Mouse (Mus musculus): ENCODE results near the gene Hist2h2ab. TPM values are rescaled to one million over a fixed set of nuclear protein-coding genes. Genes with fewer than 3 reads are reported as not detected.
A peak's percentile ranks its signal among the peaks of the same experiment; 100 is the strongest.
"Not testable (repeated sequence)": the region's sequence is repeated elsewhere in the genome, so short reads cannot be mapped to it uniquely, and the experiment has no call there.

Gene Hist2h2ab
- 1.2 and 2.7 TPM in 2 replicates for polyA plus RNA-seq (2012; rRNA removed)

DNA sequence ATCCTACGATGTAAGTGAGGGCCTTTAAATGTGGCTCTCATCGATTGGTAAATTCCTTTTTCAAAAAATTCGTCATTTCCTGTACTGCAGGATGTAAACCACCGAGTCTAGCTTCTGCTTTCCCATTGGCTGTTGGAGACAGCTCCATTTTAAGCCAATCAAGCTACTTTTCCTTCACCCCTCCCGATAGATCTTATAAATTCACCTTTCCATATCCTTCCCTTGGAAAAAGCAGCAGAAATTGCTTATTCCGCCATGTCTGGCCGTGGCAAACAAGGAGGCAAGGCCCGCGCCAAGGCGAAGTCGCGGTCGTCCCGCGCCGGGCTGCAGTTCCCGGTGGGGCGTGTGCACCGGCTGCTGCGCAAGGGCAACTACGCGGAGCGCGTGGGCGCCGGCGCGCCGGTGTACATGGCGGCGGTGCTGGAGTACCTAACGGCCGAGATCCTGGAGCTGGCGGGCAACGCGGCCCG is at the start of gene Hist2h2ab, which contains the start of gene Bola1:
Hist2h2ab (plus strand) TSS at position 205 of the 470 bp plus-strand sequence.
Bola1 (minus strand) TSS at position 49 of the 470 bp plus-strand sequence.
- peak within 1 kb of the TSS; percentile 95 for H3K4me3 ChIP-seq (replicated peaks; ENCODE audit: extremely low read depth, low read depth, low read length)
- peak; percentile 86 for DNase-seq
- under 1% methylated on average over 37 of the region's 37 CpGs for WGBS

GRCm38 (mm10) chr3:96170276-96170675 is 49.4 kb upstream of the Hist2h2ab start:
- Histone ChIP-seq H3K4me3 (replicated peaks; ENCODE audit: extremely low read depth, low read depth, low read length) (no peak overlapping the region), H3K4me1 (ENCODE audit: control insufficient read depth, insufficient read depth, low read length) (peaks cover 10% of the 10 kb centered on the region)
- no peak for DNase-seq
- WGBS, result 83% methylated on average over 4 of the region's 4 CpGs
- TF ChIP-seq CTCF (IDR thresholded peaks at IDR 0.05; ENCODE audit: insufficient read depth, low read length), result no peak
- TF ChIP-seq POLR2A (IDR thresholded peaks at IDR 0.05; ENCODE audit: borderline replicate concordance, extremely low read depth, low read depth, low read length), result no peak

More for the DNA sequence above, at the start of gene Hist2h2ab, which contains the start of gene Bola1:
- H3K4me1 ChIP-seq (ENCODE audit: control insufficient read depth, insufficient read depth, low read length), result peaks cover 13% of the 10 kb centered on the region
- TF ChIP-seq CTCF (IDR thresholded peaks at IDR 0.05; ENCODE audit: insufficient read depth, low read length) (no peak), POLR2A (IDR thresholded peaks at IDR 0.05; ENCODE audit: borderline replicate concordance, extremely low read depth, low read depth, low read length) (peak; percentile 56)

GRCm38 (mm10) chr3:96170976-96171545 is 48.6 kb upstream of the Hist2h2ab start:
- no peak overlapping the region for H3K4me3 ChIP-seq (replicated peaks; ENCODE audit: extremely low read depth, low read depth, low read length)

GRCm38 (mm10) chr3:96171583-96172196 is 48.0 kb upstream of the Hist2h2ab start:
- Histone ChIP-seq H3K4me1 (ENCODE audit: control insufficient read depth, insufficient read depth, low read length) (peaks cover 10% of the 10 kb centered on the region), H3K4me3 (replicated peaks; ENCODE audit: extremely low read depth, low read depth, low read length) (peak overlapping the region; percentile 97)
- WGBS, result 10% methylated on average over 18 of the region's 18 CpGs
- peak; percentile 28 for DNase-seq
- no peak for TF ChIP-seq POLR2A (IDR thresholded peaks at IDR 0.05; ENCODE audit: borderline replicate concordance, extremely low read depth, low read depth, low read length)
- no peak for TF ChIP-seq CTCF (IDR thresholded peaks at IDR 0.05; ENCODE audit: insufficient read depth, low read length)

More at GRCm38 (mm10) chr3:96170976-96171545, 48.6 kb upstream of the Hist2h2ab start:
- TF ChIP-seq CTCF (IDR thresholded peaks at IDR 0.05; ENCODE audit: insufficient read depth, low read length) (no peak), POLR2A (IDR thresholded peaks at IDR 0.05; ENCODE audit: borderline replicate concordance, extremely low read depth, low read depth, low read length) (no peak)
- WGBS, result 41% methylated on average over 10 of the region's 10 CpGs
- peaks cover 10% of the 10 kb centered on the region for H3K4me1 ChIP-seq (ENCODE audit: control insufficient read depth, insufficient read depth, low read length)
- no peak for DNase-seq

- peak; percentile 99 for TF ChIP-seq POLR2A (IDR thresholded peaks at IDR 0.05; ENCODE audit: borderline replicate concordance, extremely low read depth, low read depth, low read length)
- TF ChIP-seq CTCF (IDR thresholded peaks at IDR 0.05; ENCODE audit: insufficient read depth, low read length), result no peak
- DNase-seq, result peak; percentile 85
- under 1% methylated on average over 57 of the region's 58 CpGs for WGBS
- Histone ChIP-seq H3K4me1 (ENCODE audit: control insufficient read depth, insufficient read depth, low read length) (peaks cover 10% of the 10 kb centered on the region), H3K4me3 (replicated peaks; ENCODE audit: extremely low read depth, low read depth, low read length) (peak within 1 kb of the TSS; percentile 97)
These were observed 47.2 kb upstream of the Hist2h2ab start, which contains the start of gene Sf3b4 for GRCm38 (mm10) chr3:96172197-96173178. Gene Sf3b4, plus strand, starts transcription at chr3:96172332.

GRCm38 (mm10) chr3:96173185-96173584 is 46.5 kb upstream of the Hist2h2ab start:
- 34% methylated on average over 7 of the region's 7 CpGs for WGBS
- H3K4me1 ChIP-seq (ENCODE audit: control insufficient read depth, insufficient read depth, low read length), result peaks cover 7% of the 10 kb centered on the region
- DNase-seq, result no peak
- TF ChIP-seq POLR2A (IDR thresholded peaks at IDR 0.05; ENCODE audit: borderline replicate concordance, extremely low read depth, low read depth, low read length) (no peak), CTCF (IDR thresholded peaks at IDR 0.05; ENCODE audit: insufficient read depth, low read length) (no peak)
- peak overlapping the region; percentile 92 for H3K4me3 ChIP-seq (replicated peaks; ENCODE audit: extremely low read depth, low read depth, low read length)

- 85% methylated on average over 4 of the region's 4 CpGs for WGBS
- not testable (repeated sequence) for H3K4me3 ChIP-seq (replicated peaks; ENCODE audit: extremely low read depth, low read depth, low read length); DNase-seq
These were observed 45.6 kb upstream of the Hist2h2ab start for GRCm38 (mm10) chr3:96174042-96174441.

DNA sequence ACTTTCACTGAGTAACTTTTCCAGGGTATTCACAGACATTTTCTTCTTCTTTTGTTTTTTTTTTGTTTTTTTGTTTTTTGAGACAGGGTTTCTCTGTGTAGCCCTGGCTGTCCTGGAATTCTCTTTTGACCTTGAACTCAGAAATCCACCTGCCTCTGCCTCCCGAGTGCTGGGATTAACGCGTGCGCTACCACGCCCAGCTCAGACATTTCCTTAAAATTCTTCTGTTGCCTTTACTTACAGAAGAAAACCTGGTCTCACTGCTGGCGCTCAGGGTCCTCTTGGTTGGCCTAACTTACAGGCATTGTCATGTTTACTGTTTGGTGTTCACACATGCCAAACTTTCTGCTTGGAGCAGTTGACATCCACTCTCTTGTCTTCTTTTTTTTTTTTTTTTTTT is 44.4 kb upstream of the Hist2h2ab start:
- peaks cover 7% of the 10 kb centered on the region for H3K4me1 ChIP-seq (ENCODE audit: control insufficient read depth, insufficient read depth, low read length)
- WGBS, result 89% methylated on average over 6 of the region's 6 CpGs
- H3K4me3 ChIP-seq (replicated peaks; ENCODE audit: extremely low read depth, low read depth, low read length), result no peak overlapping the region
- no peak for DNase-seq
- TF ChIP-seq POLR2A (IDR thresholded peaks at IDR 0.05; ENCODE audit: borderline replicate concordance, extremely low read depth, low read depth, low read length) (no peak), CTCF (IDR thresholded peaks at IDR 0.05; ENCODE audit: insufficient read depth, low read length) (no peak)

More at GRCm38 (mm10) chr3:96174042-96174441, 45.6 kb upstream of the Hist2h2ab start:
- not testable (repeated sequence) for H3K4me1 ChIP-seq (ENCODE audit: control insufficient read depth, insufficient read depth, low read length)

DNA sequence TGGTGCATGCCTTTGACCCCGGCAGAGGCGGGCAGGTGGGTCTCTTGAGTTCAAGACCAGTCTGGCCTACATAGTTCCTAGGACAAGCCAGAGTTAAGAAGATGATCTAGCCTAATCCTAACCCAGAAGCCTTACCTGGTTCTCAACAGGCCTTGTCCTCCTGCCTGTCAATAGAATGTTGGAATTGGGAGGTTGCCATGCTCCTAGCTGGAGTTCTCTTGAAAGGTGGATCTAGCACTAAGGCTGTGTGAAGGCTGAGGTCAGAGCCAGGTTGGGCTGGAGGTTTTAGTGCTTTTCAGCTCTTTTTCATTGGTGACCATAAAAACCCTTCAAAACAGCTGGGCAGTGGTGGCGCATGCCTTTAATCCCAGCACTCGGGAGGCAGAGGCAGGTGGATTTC is 41.2 kb upstream of the Hist2h2ab start:
- H3K4me3 ChIP-seq (replicated peaks; ENCODE audit: extremely low read depth, low read depth, low read length), result no peak overlapping the region
- no peak for TF ChIP-seq POLR2A (IDR thresholded peaks at IDR 0.05; ENCODE audit: borderline replicate concordance, extremely low read depth, low read depth, low read length)
- no peak for TF ChIP-seq CTCF (IDR thresholded peaks at IDR 0.05; ENCODE audit: insufficient read depth, low read length)
- 93% methylated on average over 4 of the region's 4 CpGs for WGBS
- H3K4me1 ChIP-seq (ENCODE audit: control insufficient read depth, insufficient read depth, low read length), result no peaks in the 10 kb centered on the region
- no peak for DNase-seq
